Mouse (Mus musculus) splenic B cell, adult 2 months (primary cell): ENCODE data around the gene Pltp.

ENCODE experiments used
- DNase-seq: peaks from one replicate; pipeline ENCODE4 v3.0.0-alpha.2; 2011; ENCODE audit warnings: low read depth, low spot score
- H3K27me3 ChIP-seq: 2 replicates; pipeline ENCODE4 v1.6.1; 2012; ENCODE audit warnings: mild to moderate bottlenecking, low read length, moderate library complexity, mixed read lengths; ENCODE audit not compliant: control insufficient read depth, poor library complexity, insufficient read depth, severe bottlenecking
- H3K36me3 ChIP-seq: 2 replicates; pipeline ENCODE4 v1.6.1; 2012; ENCODE audit warnings: mild to moderate bottlenecking, low read length, moderate library complexity, mixed read lengths; ENCODE audit not compliant: control insufficient read depth, poor library complexity, insufficient read depth, severe bottlenecking

Gene Pltp

GRCm38 (mm10) chr2:164793236-164793635 lies 64.3 kb downstream of the Pltp start:
- H3K36me3 ChIP-seq, result peaks cover 5% of the 10 kb centered on the region
- DNase-seq, result peak; percentile 72
- no peaks in the 10 kb centered on the region for H3K27me3 ChIP-seq

GRCm38 (mm10) chr2:164792400-164793190 lies 64.9 kb downstream of the Pltp start:
- DNase-seq, result no peak
- H3K27me3 ChIP-seq, result no peaks in the 10 kb centered on the region
- H3K36me3 ChIP-seq, result peaks cover 3% of the 10 kb centered on the region

GRCm38 (mm10) chr2:164791841-164792261 lies 65.7 kb downstream of the Pltp start:
- Histone ChIP-seq H3K36me3 (peaks cover 3% of the 10 kb centered on the region), H3K27me3 (no peaks in the 10 kb centered on the region)
- no peak for DNase-seq

- DNase-seq, result no peak
- H3K36me3 ChIP-seq, result peaks cover 2% of the 10 kb centered on the region
- no peaks in the 10 kb centered on the region for H3K27me3 ChIP-seq
Observed at GRCm38 (mm10) chr2:164790451-164790850, 67.1 kb downstream of the Pltp start.
